Mouse (Mus musculus): ENCODE data around the gene Hoxb8. TPM values are rescaled to one million over a fixed set of nuclear protein-coding genes. Genes with fewer than 3 reads are reported as not detected.

Hoxb8 gene
- total RNA-seq, 4 experiments from 2014 or later = not detected

DNA sequence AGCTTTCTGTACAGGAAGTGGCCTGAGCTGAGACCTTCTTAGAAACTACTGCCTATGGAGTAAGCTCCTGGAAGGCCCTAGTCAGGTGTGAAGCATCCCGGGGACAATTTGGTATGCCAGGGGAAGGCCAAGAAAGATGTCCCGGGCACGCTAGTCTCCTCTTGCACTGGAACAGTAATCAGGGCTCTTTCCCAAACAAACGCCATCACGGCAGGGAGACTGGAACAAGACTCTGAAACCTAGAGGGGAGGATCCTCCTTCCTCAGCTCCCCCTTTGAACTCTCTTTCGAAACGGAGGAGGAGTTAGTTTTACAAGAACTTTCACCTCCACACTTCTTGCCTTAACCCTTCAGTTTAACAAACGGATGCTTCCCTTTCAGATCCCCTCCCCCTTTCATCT is 50.4 kb downstream of the Hoxb8 start:
- no peak for DNase-seq (ENCODE audit: low spot score in 2 of 2)

DNA sequence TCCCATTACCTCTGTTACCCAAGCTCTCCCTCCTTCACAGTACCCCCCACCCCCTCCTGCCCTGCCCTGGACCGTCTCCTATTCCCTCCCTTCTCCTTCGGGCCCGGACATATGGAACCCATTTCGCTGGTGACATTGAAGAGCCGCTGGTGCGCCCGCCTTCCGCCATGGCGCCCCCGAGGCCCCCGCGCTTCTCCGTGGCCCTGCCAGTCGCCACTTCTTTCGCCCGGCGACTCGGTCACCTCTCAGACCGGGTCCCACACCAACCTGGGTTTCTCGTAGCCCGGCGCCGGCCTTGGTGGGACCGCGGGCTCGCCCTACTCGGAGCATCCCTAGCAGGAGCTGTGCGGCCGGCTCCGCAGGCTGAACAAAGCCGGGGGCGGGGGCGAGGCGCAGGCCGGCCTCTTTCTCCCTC is 50.9 kb downstream of the Hoxb8 start:
- DNase-seq (ENCODE audit: low spot score in 2 of 2) = no peak

DNA sequence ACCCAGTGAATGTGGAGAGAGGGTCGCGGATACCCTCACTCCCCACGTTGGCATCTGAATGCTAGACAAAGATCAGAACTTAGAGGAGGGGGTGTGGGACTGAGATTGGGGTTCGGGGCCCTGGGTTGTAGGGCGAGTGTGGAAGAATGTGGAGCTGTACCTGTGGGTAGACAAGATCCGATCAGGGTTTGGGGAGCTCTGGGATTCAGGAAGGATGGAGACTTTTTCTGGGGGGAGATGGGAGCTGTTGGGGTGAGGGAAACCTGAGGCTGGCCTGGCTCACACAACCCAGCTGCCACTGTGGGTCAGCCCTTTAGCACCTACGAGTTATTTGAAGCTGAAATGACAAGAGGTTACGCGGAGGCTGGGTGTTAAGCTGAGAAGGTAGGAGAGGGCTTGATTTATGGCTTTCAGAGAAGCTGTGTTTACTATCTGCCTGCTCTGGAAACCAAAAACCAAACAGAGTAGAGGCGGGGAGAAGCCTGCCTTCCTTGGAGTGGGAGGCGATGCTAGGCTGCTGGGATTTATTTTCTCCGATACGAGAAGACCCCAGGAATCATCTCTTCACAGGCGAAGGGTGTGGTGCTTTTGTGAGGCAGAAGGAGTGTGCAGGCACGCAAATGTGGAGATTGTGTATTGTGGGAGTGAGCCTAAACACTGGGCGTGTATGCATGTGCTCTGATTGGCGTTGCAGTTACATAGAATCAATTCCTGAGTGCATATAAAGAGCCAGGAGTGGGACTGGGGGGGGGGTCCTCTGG is 51.7 kb downstream of the Hoxb8 start:
- no peak for DNase-seq (ENCODE audit: low spot score in 2 of 2)

- no peak for DNase-seq (ENCODE audit: low spot score in 2 of 2)
Observed at GRCm38 (mm10) chr11:96334002-96334364, 52.3 kb downstream of the Hoxb8 start.

Small RNA genes lying within 50 kb of the gene (microRNA-seq; reads per million reads assigned to microRNA genes)
- gene Mir10a (76.5 to 135 reads per million in 2 experiments), gene Mir196a-1 (0 reads per million in 2 experiments)

Other genes with a start within 250 kb of the Hoxb8 start
- gene Snf8, start 247.0 kb upstream of the Hoxb8 start, total RNA-seq (2022) = 100 to 1,000 TPM in 3 of 4 experiments, 10 to 100 TPM in 1; 98.4 to 106 (median 103) TPM
- gene Ube2z, start 216.5 kb upstream of the Hoxb8 start, total RNA-seq (2022) = 10 to 100 TPM; 53.6 to 60.5 (median 59.8) TPM
- 100 to 1,000 TPM; 354 to 394 (median 374) TPM for gene Atp5g1, start 206.2 kb upstream of the Hoxb8 start, total RNA-seq (2022)
- gene Calcoco2, start 169.9 kb upstream of the Hoxb8 start, total RNA-seq (2022) = not detected
- gene Ttll6, start 148.1 kb upstream of the Hoxb8 start, total RNA-seq (2022) = under 1 TPM in 3 of 4 experiments, not detected in 1; 0.23 to 0.36 (median 0.30) TPM
- not detected for gene Hoxb13, start 87.6 kb upstream of the Hoxb8 start, total RNA-seq (2022)
- under 1 TPM in 1 of 4 experiments, not detected in 3; 0.16 TPM for gene Hoxb9, start 10.4 kb upstream of the Hoxb8 start, total RNA-seq (2022)
- not detected for gene Hoxb7, start 4.7 kb downstream of the Hoxb8 start, total RNA-seq (2022)
- not detected for gene Hoxb6, start 10.6 kb downstream of the Hoxb8 start, total RNA-seq (2022)
- gene Hoxb5, start 21.4 kb downstream of the Hoxb8 start, total RNA-seq (2022) = not detected
- under 1 TPM in 1 of 4 experiments, not detected in 3; 0.11 TPM for gene Hoxb4, start 36.4 kb downstream of the Hoxb8 start, total RNA-seq (2022)
- gene Hoxb3, start 41.4 kb downstream of the Hoxb8 start, total RNA-seq (2022) = not detected
- gene Hoxb2, start 68.6 kb downstream of the Hoxb8 start, total RNA-seq (2022) = not detected
- not detected for gene Hoxb1, start 83.8 kb downstream of the Hoxb8 start, total RNA-seq (2022)
- gene Skap1, start 182.7 kb downstream of the Hoxb8 start, total RNA-seq (2022) = 1 to 10 TPM; 2.2 to 2.5 (median 2.3) TPM